Mouse (Mus musculus): ENCODE data around the gene Gm48551. TPM values are rescaled to one million over a fixed set of nuclear protein-coding genes. Genes with fewer than 3 reads are reported as not detected.

Gene Gm48551
- 0.56 TPM for polyA plus RNA-seq (2014; fragmentation: Illumina TruSeq; extraction: RNeasy Lipid Tissue Mini Kit (QIAGEN cat#74804); ENCODE audit: low replicate concordance)

GRCm38 (mm10) chr10:81383802-81384604 lies at the start of gene Gm48551, which contains the start of gene Dohh:
Gm48551 (plus strand) TSS chr10:81384466.
Dohh (plus strand) TSS chr10:81384428.

GRCm38 (mm10) chr10:81342686-81343505 lies 41.4 kb upstream of the Gm48551 start, which contains the start of gene Gipc3:
Gipc3 (minus strand) TSS chr10:81343266.

GRCm38 (mm10) chr10:81350351-81351063 lies 33.8 kb upstream of the Gm48551 start, which contains the start of gene Hmg20b:
Hmg20b (minus strand) TSS chr10:81350480.

GRCm38 (mm10) chr10:81356991-81357844 lies 27.0 kb upstream of the Gm48551 start, which contains the start of gene Mfsd12:
Mfsd12 (plus strand) TSS chr10:81357491.

GRCm38 (mm10) chr10:81365672-81366476 lies 18.4 kb upstream of the Gm48551 start, which contains the start of gene 4930404N11Rik:
4930404N11Rik (minus strand) TSS chr10:81365816.

GRCm38 (mm10) chr10:81377793-81378552 lies 6.3 kb upstream of the Gm48551 start, which contains the start of gene Fzr1:
Fzr1 (minus strand) TSS chr10:81378516.

GRCm38 (mm10) chr10:81388505-81389055 lies 4.3 kb downstream of the Gm48551 start, which contains the start of gene Gm48552:
Gm48552 (plus strand) TSS chr10:81389005.

GRCm38 (mm10) chr10:81392781-81393185 lies 8.5 kb downstream of the Gm48551 start, which contains the start of gene Smim24:
Smim24 (plus strand) TSS chr10:81393051.

Other genes starting within 250 kb of the Gm48551 start
- gene Zbtb7a, start 249.2 kb upstream of the Gm48551 start, polyA plus RNA-seq (2014; fragmentation: Illumina TruSeq; extraction: RNeasy Lipid Tissue Mini Kit (QIAGEN cat#74804); ENCODE audit: low replicate concordance): 19.8 TPM
- not detected for gene Pias4, start 216.5 kb upstream of the Gm48551 start, polyA plus RNA-seq (2014; fragmentation: Illumina TruSeq; extraction: RNeasy Lipid Tissue Mini Kit (QIAGEN cat#74804); ENCODE audit: low replicate concordance)
- 3.2 TPM for gene Eef2, start 207.8 kb upstream of the Gm48551 start, polyA plus RNA-seq (2014; fragmentation: Illumina TruSeq; extraction: RNeasy Lipid Tissue Mini Kit (QIAGEN cat#74804); ENCODE audit: low replicate concordance)
- not detected for gene Dapk3, start 201.5 kb upstream of the Gm48551 start, polyA plus RNA-seq (2014; fragmentation: Illumina TruSeq; extraction: RNeasy Lipid Tissue Mini Kit (QIAGEN cat#74804); ENCODE audit: low replicate concordance)
- gene 4930442H23Rik, start 200.6 kb upstream of the Gm48551 start, polyA plus RNA-seq (2014; fragmentation: Illumina TruSeq; extraction: RNeasy Lipid Tissue Mini Kit (QIAGEN cat#74804); ENCODE audit: low replicate concordance): not detected
- gene Nmrk2, start 182.4 kb upstream of the Gm48551 start, polyA plus RNA-seq (2014; fragmentation: Illumina TruSeq; extraction: RNeasy Lipid Tissue Mini Kit (QIAGEN cat#74804); ENCODE audit: low replicate concordance): not detected
- not detected for gene Atcay, start 153.6 kb upstream of the Gm48551 start, polyA plus RNA-seq (2014; fragmentation: Illumina TruSeq; extraction: RNeasy Lipid Tissue Mini Kit (QIAGEN cat#74804); ENCODE audit: low replicate concordance)
- 0.41 TPM for gene Zfr2, start 151.3 kb upstream of the Gm48551 start, polyA plus RNA-seq (2014; fragmentation: Illumina TruSeq; extraction: RNeasy Lipid Tissue Mini Kit (QIAGEN cat#74804); ENCODE audit: low replicate concordance)
- gene Matk, start 131.5 kb upstream of the Gm48551 start, polyA plus RNA-seq (2014; fragmentation: Illumina TruSeq; extraction: RNeasy Lipid Tissue Mini Kit (QIAGEN cat#74804); ENCODE audit: low replicate concordance): not detected
- gene Mrpl54, start 117.5 kb upstream of the Gm48551 start, polyA plus RNA-seq (2014; fragmentation: Illumina TruSeq; extraction: RNeasy Lipid Tissue Mini Kit (QIAGEN cat#74804); ENCODE audit: low replicate concordance): 0.89 TPM
- gene Apba3, start 117.5 kb upstream of the Gm48551 start, polyA plus RNA-seq (2014; fragmentation: Illumina TruSeq; extraction: RNeasy Lipid Tissue Mini Kit (QIAGEN cat#74804); ENCODE audit: low replicate concordance): not detected
- 1.3 TPM for gene Tjp3, start 92.9 kb upstream of the Gm48551 start, polyA plus RNA-seq (2014; fragmentation: Illumina TruSeq; extraction: RNeasy Lipid Tissue Mini Kit (QIAGEN cat#74804); ENCODE audit: low replicate concordance)
- 1.4 TPM for gene Pip5k1c, start 91.5 kb upstream of the Gm48551 start, polyA plus RNA-seq (2014; fragmentation: Illumina TruSeq; extraction: RNeasy Lipid Tissue Mini Kit (QIAGEN cat#74804); ENCODE audit: low replicate concordance)
- not detected for gene Cactin, start 63.4 kb upstream of the Gm48551 start, polyA plus RNA-seq (2014; fragmentation: Illumina TruSeq; extraction: RNeasy Lipid Tissue Mini Kit (QIAGEN cat#74804); ENCODE audit: low replicate concordance)
- not detected for gene Tbxa2r, start 55.7 kb upstream of the Gm48551 start, polyA plus RNA-seq (2014; fragmentation: Illumina TruSeq; extraction: RNeasy Lipid Tissue Mini Kit (QIAGEN cat#74804); ENCODE audit: low replicate concordance)
- gene Gipc3, start 41.2 kb upstream of the Gm48551 start, polyA plus RNA-seq (2014; fragmentation: Illumina TruSeq; extraction: RNeasy Lipid Tissue Mini Kit (QIAGEN cat#74804); ENCODE audit: low replicate concordance): not detected
- 7.1 TPM for gene Hmg20b, start 34.0 kb upstream of the Gm48551 start, polyA plus RNA-seq (2014; fragmentation: Illumina TruSeq; extraction: RNeasy Lipid Tissue Mini Kit (QIAGEN cat#74804); ENCODE audit: low replicate concordance)
- not detected for gene Mfsd12, start 27.0 kb upstream of the Gm48551 start, polyA plus RNA-seq (2014; fragmentation: Illumina TruSeq; extraction: RNeasy Lipid Tissue Mini Kit (QIAGEN cat#74804); ENCODE audit: low replicate concordance)
- gene 4930404N11Rik, start 18.6 kb upstream of the Gm48551 start, polyA plus RNA-seq (2014; fragmentation: Illumina TruSeq; extraction: RNeasy Lipid Tissue Mini Kit (QIAGEN cat#74804); ENCODE audit: low replicate concordance): not detected
- gene Fzr1, start 6.0 kb upstream of the Gm48551 start, polyA plus RNA-seq (2014; fragmentation: Illumina TruSeq; extraction: RNeasy Lipid Tissue Mini Kit (QIAGEN cat#74804); ENCODE audit: low replicate concordance): 0.15 TPM
- not detected for gene Dohh, start within 50 bp of the Gm48551 start, polyA plus RNA-seq (2014; fragmentation: Illumina TruSeq; extraction: RNeasy Lipid Tissue Mini Kit (QIAGEN cat#74804); ENCODE audit: low replicate concordance)
- not detected for gene Gm48552, start 4.5 kb downstream of the Gm48551 start, polyA plus RNA-seq (2014; fragmentation: Illumina TruSeq; extraction: RNeasy Lipid Tissue Mini Kit (QIAGEN cat#74804); ENCODE audit: low replicate concordance)
- gene Smim24, start 8.6 kb downstream of the Gm48551 start, polyA plus RNA-seq (2014; fragmentation: Illumina TruSeq; extraction: RNeasy Lipid Tissue Mini Kit (QIAGEN cat#74804); ENCODE audit: low replicate concordance): 129 TPM
- gene Nfic, start 71.2 kb downstream of the Gm48551 start, polyA plus RNA-seq (2014; fragmentation: Illumina TruSeq; extraction: RNeasy Lipid Tissue Mini Kit (QIAGEN cat#74804); ENCODE audit: low replicate concordance): 2.3 TPM
- gene Celf5, start 98.2 kb downstream of the Gm48551 start, polyA plus RNA-seq (2014; fragmentation: Illumina TruSeq; extraction: RNeasy Lipid Tissue Mini Kit (QIAGEN cat#74804); ENCODE audit: low replicate concordance): 1.8 TPM
- not detected for gene Ncln, start 111.9 kb downstream of the Gm48551 start, polyA plus RNA-seq (2014; fragmentation: Illumina TruSeq; extraction: RNeasy Lipid Tissue Mini Kit (QIAGEN cat#74804); ENCODE audit: low replicate concordance)
- gene S1pr4, start 115.7 kb downstream of the Gm48551 start, polyA plus RNA-seq (2014; fragmentation: Illumina TruSeq; extraction: RNeasy Lipid Tissue Mini Kit (QIAGEN cat#74804); ENCODE audit: low replicate concordance): not detected
- gene Gna15, start 139.8 kb downstream of the Gm48551 start, polyA plus RNA-seq (2014; fragmentation: Illumina TruSeq; extraction: RNeasy Lipid Tissue Mini Kit (QIAGEN cat#74804); ENCODE audit: low replicate concordance): not detected
- 7.6 TPM for gene Gna11, start 160.7 kb downstream of the Gm48551 start, polyA plus RNA-seq (2014; fragmentation: Illumina TruSeq; extraction: RNeasy Lipid Tissue Mini Kit (QIAGEN cat#74804); ENCODE audit: low replicate concordance)
- gene Aes, start 175.0 kb downstream of the Gm48551 start, polyA plus RNA-seq (2014; fragmentation: Illumina TruSeq; extraction: RNeasy Lipid Tissue Mini Kit (QIAGEN cat#74804); ENCODE audit: low replicate concordance): 7.5 TPM
- 1.5 TPM for gene Tle2, start 190.1 kb downstream of the Gm48551 start, polyA plus RNA-seq (2014; fragmentation: Illumina TruSeq; extraction: RNeasy Lipid Tissue Mini Kit (QIAGEN cat#74804); ENCODE audit: low replicate concordance)
- gene Tle6, start 216.6 kb downstream of the Gm48551 start, polyA plus RNA-seq (2014; fragmentation: Illumina TruSeq; extraction: RNeasy Lipid Tissue Mini Kit (QIAGEN cat#74804); ENCODE audit: low replicate concordance): not detected
- gene BC025920, start 221.8 kb downstream of the Gm48551 start, polyA plus RNA-seq (2014; fragmentation: Illumina TruSeq; extraction: RNeasy Lipid Tissue Mini Kit (QIAGEN cat#74804); ENCODE audit: low replicate concordance): 2.2 TPM
- gene Sirt6, start 243.3 kb downstream of the Gm48551 start, polyA plus RNA-seq (2014; fragmentation: Illumina TruSeq; extraction: RNeasy Lipid Tissue Mini Kit (QIAGEN cat#74804); ENCODE audit: low replicate concordance): not detected
- 0.97 TPM for gene Ankrd24, start 244.1 kb downstream of the Gm48551 start, polyA plus RNA-seq (2014; fragmentation: Illumina TruSeq; extraction: RNeasy Lipid Tissue Mini Kit (QIAGEN cat#74804); ENCODE audit: low replicate concordance)